Mouse (Mus musculus) heart, embryonic 11.5 days (tissue): Measurements from ENCODE around the gene Shisa4. TPM values are rescaled to one million over a fixed set of nuclear protein-coding genes. Genes with fewer than 3 reads are reported as not detected.

Source experiments
- ATAC-seq: fragments of 200-750 bp; cut with Nextera tagmentation; replicated peaks from 2 replicates; pipeline ENCODE4 v1.8.0; 2017; ENCODE audit warnings: moderate library complexity; ENCODE audit not compliant: insufficient number of reproducible peaks, low FRiP score, low TSS enrichment
- H3K27ac ChIP-seq: fragments of 300-500 bp; sonication (generic); 2 replicates; pipeline ENCODE4 v1.5.1; 2014; ENCODE audit warnings: mild to moderate bottlenecking, low read depth, low read length
- H3K27me3 ChIP-seq: fragments of 300-500 bp; sonication (generic); 2 replicates; pipeline ENCODE4 v1.6.1; 2014; ENCODE audit warnings: mild to moderate bottlenecking, low read length, mixed read lengths; ENCODE audit not compliant: control insufficient read depth, insufficient read depth
- H3K36me3 ChIP-seq: fragments of 300-500 bp; sonication (generic); 2 replicates; pipeline ENCODE4 v1.6.1; 2014; ENCODE audit warnings: mild to moderate bottlenecking, low read length, moderate library complexity, mixed read lengths; ENCODE audit not compliant: control insufficient read depth, insufficient read depth
- H3K4me1 ChIP-seq: fragments of 300-500 bp; sonication (generic); 2 replicates; pipeline ENCODE4 v1.6.1; 2014; ENCODE audit warnings: low read length; ENCODE audit not compliant: control insufficient read depth, insufficient read depth
- H3K4me2 ChIP-seq: fragments of 300-500 bp; sonication (generic); 2 replicates; pipeline ENCODE4 v1.6.1; 2014; ENCODE audit warnings: mild to moderate bottlenecking, moderate library complexity
- H3K4me3 ChIP-seq: fragments of 300-500 bp; sonication (generic); 2 replicates; pipeline ENCODE4 v1.5.1; 2014; ENCODE audit warnings: low read depth, low read length
- H3K9ac ChIP-seq: fragments of 300-500 bp; sonication (generic); 2 replicates; pipeline ENCODE4 v1.6.1; 2014; ENCODE audit warnings: mild to moderate bottlenecking, low read depth, low read length, moderate library complexity
- H3K9me3 ChIP-seq: fragments of 300-500 bp; sonication (generic); replicated peaks from 2 replicates; pipeline ENCODE4 v1.6.1; 2016; ENCODE audit warnings: low read length; ENCODE audit not compliant: control insufficient read depth
- WGBS: fragments of 180-500 bp; shearing (Covaris S2); extraction: QIAGEN DNeasy Blood & Tissue Kit; methylation state at CpG from one replicate; pipeline ENCODE4 v1.1.7; 2014; ENCODE audit not compliant: insufficient replicate concordance; 5-methylcytosine and 5-hydroxymethylcytosine counted together
- polyA plus RNA-seq: library from polyadenylated mRNA; unstranded; fragments of >200 nt; fragmentation: Nextera tagmentation; extraction: Ambion mirVana; gene quantifications from 2 replicates; pipeline ENCODE4 v1.2.1, GENCODE M21; 2014

Shisa4 gene
- polyA plus RNA-seq, 1 experiment from 2014 or later, result 25.6 TPM

GRCm38 (mm10) chr1:135373171-135373677 is 1.8 kb downstream of the Shisa4 start:
- Histone ChIP-seq H3K27me3 (0 out of 2 replicates have a peak, but pooled peaks cover 4% of the 10 kb centered on the region), H3K9ac (no peak overlapping the region), H3K36me3 (no peaks in the 10 kb centered on the region), H3K27ac (no peak overlapping the region), H3K4me2 (no peak overlapping the region), H3K9me3 (no peaks in the 10 kb centered on the region), H3K4me3 (no peak overlapping the region), H3K4me1 (peaks cover 19% of the 10 kb centered on the region)
- ATAC-seq, result no peak
- 62% methylated on average over 4 of the region's 4 CpGs for WGBS

DNA sequence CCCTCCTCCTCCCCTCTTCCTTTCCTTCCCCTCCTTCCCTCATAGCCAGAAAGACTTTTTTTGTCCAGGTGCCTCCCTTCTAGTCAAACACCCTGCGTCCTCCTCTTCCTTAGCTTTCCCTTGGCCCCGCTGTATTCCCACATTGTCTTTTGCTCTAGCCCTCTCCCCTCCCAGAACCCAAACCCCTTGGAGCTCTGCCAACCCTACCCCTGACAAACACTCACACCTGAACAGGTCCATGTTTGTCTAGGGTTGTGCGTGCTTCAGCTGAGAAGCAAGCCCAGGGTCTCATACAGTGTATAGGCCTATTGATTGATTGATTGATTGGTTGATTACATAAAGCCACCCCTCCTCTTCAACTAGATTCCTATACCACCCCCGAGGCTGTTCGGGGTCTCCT is 5.6 kb downstream of the Shisa4 start:
- 74% methylated on average over 5 of the region's 5 CpGs for WGBS
- H3K27me3 ChIP-seq, result 0 out of 2 replicates have a peak, but pooled peaks cover 4% of the 10 kb centered on the region
- H3K4me2 ChIP-seq, result no peak overlapping the region
- H3K9ac ChIP-seq, result no peak overlapping the region
- H3K4me1 ChIP-seq, result peaks cover 10% of the 10 kb centered on the region
- H3K4me3 ChIP-seq, result no peak overlapping the region
- no peaks in the 10 kb centered on the region for H3K9me3 ChIP-seq
- no peak for ATAC-seq
- H3K36me3 ChIP-seq, result no peaks in the 10 kb centered on the region
- H3K27ac ChIP-seq, result no peak overlapping the region

GRCm38 (mm10) chr1:135368982-135369381 is 6.1 kb downstream of the Shisa4 start:
- H3K27me3 ChIP-seq, result 0 out of 2 replicates have a peak, but pooled peaks cover 4% of the 10 kb centered on the region
- peak overlapping the region; percentile 79 for H3K4me2 ChIP-seq
- 7% methylated on average over 14 of the region's 14 CpGs for WGBS
- no peak for ATAC-seq
- peak overlapping the region; percentile 37 for H3K4me3 ChIP-seq
- peak overlapping the region; percentile 53; the same call in 1 of the 2 replicates for H3K9ac ChIP-seq
- peaks cover 6% of the 10 kb centered on the region for H3K4me1 ChIP-seq
- H3K36me3 ChIP-seq, result no peaks in the 10 kb centered on the region
- H3K9me3 ChIP-seq, result no peaks in the 10 kb centered on the region
- H3K27ac ChIP-seq, result no peak overlapping the region

DNA sequence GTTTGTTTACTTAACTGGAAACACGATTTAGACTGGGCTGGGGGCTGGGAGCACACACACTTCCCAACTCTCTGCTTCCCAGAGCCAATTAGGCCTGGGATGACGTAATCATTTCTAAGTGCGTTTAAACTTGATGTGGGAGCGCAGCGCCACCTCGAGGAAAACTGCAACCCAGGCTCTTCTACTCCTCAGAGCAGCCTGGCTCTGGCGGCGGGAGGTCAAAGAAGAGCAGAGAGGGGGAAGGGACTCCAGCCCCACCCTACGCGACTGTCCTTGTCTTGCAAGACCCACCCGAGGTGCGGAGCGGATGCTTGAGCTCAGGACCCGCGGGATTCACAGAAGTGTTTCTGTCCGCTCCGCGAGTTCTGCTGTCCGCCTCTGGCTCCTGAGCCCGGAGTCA is 6.8 kb downstream of the Shisa4 start:
- Histone ChIP-seq H3K4me3 (peak overlapping the region; percentile 37), H3K4me2 (peak overlapping the region; percentile 79), H3K9me3 (no peaks in the 10 kb centered on the region), H3K9ac (peak overlapping the region; percentile 53; the same call in 1 of the 2 replicates), H3K4me1 (peaks cover 4% of the 10 kb centered on the region; the same call in 1 of the 2 replicates), H3K36me3 (no peaks in the 10 kb centered on the region), H3K27ac (no peak overlapping the region), H3K27me3 (0 out of 2 replicates have a peak, but pooled peaks cover 4% of the 10 kb centered on the region)
- ATAC-seq, result peak; percentile 60; the same call in 1 of the 2 replicates
- 2% methylated on average over 20 of the region's 20 CpGs for WGBS

- Histone ChIP-seq H3K4me3 (no peak overlapping the region), H3K4me1 (peaks cover 4% of the 10 kb centered on the region; the same call in 1 of the 2 replicates), H3K27ac (no peak overlapping the region), H3K9ac (no peak overlapping the region), H3K9me3 (no peaks in the 10 kb centered on the region), H3K4me2 (no peak overlapping the region), H3K27me3 (0 out of 2 replicates have a peak, but pooled peaks cover 4% of the 10 kb centered on the region), H3K36me3 (no peaks in the 10 kb centered on the region)
- no peak for ATAC-seq
- WGBS, result 49% methylated on average over 8 of the region's 8 CpGs
Measured at GRCm38 (mm10) chr1:135367595-135367994, 7.4 kb downstream of the Shisa4 start.

GRCm38 (mm10) chr1:135367005-135367404 is 8.0 kb downstream of the Shisa4 start:
- Histone ChIP-seq H3K9me3 (peaks cover 2% of the 10 kb centered on the region; the same call in 1 of the 2 replicates), H3K27ac (no peak overlapping the region), H3K36me3 (no peaks in the 10 kb centered on the region), H3K4me3 (no peak overlapping the region), H3K27me3 (0 out of 2 replicates have a peak, but pooled peaks cover 4% of the 10 kb centered on the region), H3K4me2 (no peak overlapping the region), H3K4me1 (peaks cover 4% of the 10 kb centered on the region; the same call in 1 of the 2 replicates), H3K9ac (no peak overlapping the region)
- WGBS, result 60% methylated on average over 7 of the region's 7 CpGs
- no peak for ATAC-seq

DNA sequence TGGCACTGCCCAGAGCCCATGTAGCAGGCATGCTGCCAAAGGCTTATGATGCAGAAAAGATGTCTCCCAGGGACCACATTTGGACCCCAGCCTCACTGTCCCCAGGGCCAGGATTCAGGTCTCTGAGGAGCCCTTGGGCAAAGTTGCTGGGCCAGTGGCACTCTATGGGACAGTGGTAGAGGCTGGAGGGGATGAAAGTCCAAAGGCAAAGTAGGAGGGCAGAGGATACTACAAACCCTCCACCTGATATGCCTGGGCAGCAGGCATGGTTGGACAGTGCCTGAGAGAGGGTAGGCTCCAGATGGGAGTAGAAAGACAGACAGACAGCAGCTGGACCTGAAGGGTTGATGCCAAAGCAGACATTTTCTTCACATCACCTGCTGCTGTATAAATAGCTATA is 8.7 kb downstream of the Shisa4 start:
- Histone ChIP-seq H3K4me2 (no peak overlapping the region), H3K36me3 (no peaks in the 10 kb centered on the region), H3K27me3 (0 out of 2 replicates have a peak, but pooled peaks cover 4% of the 10 kb centered on the region), H3K27ac (no peak overlapping the region), H3K4me3 (no peak overlapping the region), H3K4me1 (peaks cover 2% of the 10 kb centered on the region; the same call in 1 of the 2 replicates), H3K9me3 (peaks cover 2% of the 10 kb centered on the region; the same call in 1 of the 2 replicates), H3K9ac (no peak overlapping the region)
- no peak for ATAC-seq

GRCm38 (mm10) chr1:135363446-135363845 is 11.6 kb downstream of the Shisa4 start:
- 69% methylated on average over 8 of the region's 8 CpGs for WGBS
- no peaks in the 10 kb centered on the region for H3K27me3 ChIP-seq
- H3K27ac ChIP-seq, result no peak overlapping the region

DNA sequence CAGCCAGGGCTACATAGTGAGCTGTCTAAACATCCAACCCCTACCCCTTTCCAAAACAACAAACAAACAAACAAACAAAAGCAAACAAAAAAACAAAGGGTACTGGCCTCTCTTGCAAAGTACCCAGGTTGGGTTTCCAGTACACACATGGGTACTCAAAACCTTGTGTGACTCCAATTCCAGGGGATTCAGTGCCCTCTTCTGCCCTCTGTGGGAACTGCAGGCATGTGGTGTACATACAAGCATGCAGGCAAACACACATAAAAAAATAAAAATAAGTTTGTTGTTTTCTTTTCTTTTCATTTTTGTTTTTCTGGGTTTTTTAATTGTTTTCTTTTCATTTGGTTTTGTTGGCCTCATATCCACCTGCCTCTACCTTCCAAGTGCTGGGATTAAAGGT is 12.9 kb downstream of the Shisa4 start:
- H3K4me1 ChIP-seq, result peaks cover 5% of the 10 kb centered on the region; the same call in 1 of the 2 replicates
- H3K36me3 ChIP-seq, result no peaks in the 10 kb centered on the region
- H3K27me3 ChIP-seq, result no peaks in the 10 kb centered on the region
- no peak overlapping the region for H3K27ac ChIP-seq
- H3K4me3 ChIP-seq, result no peak overlapping the region
- no peak overlapping the region for H3K4me2 ChIP-seq
- no peak overlapping the region for H3K9ac ChIP-seq
- H3K9me3 ChIP-seq, result peaks cover 2% of the 10 kb centered on the region; the same call in 1 of the 2 replicates
- ATAC-seq, result no peak

More at GRCm38 (mm10) chr1:135363446-135363845, 11.6 kb downstream of the Shisa4 start:
- no peaks in the 10 kb centered on the region for H3K36me3 ChIP-seq
- H3K9me3 ChIP-seq, result peaks cover 2% of the 10 kb centered on the region; the same call in 1 of the 2 replicates
- H3K9ac ChIP-seq, result no peak overlapping the region
- no peaks in the 10 kb centered on the region for H3K4me1 ChIP-seq
- no peak for ATAC-seq
- H3K4me2 ChIP-seq, result no peak overlapping the region
- H3K4me3 ChIP-seq, result no peak overlapping the region
